Mouse (Mus musculus) bone marrow, adult 2 months (tissue): ENCODE measurements at regions not wholly inside any gene's neighbourhood (a gene's known extent, or its start where the extent isn't known, plus 50 kb on each side); places are given as distances from the start of the nearest gene placed in this dataset.

ENCODE experiments used
- CTCF ChIP-seq: fragments of 200-500 bp; IDR thresholded peaks from 2 replicates; pipeline ENCODE4 v1.5.1; 2011; ENCODE audit warnings: low read length, control low read depth; ENCODE audit not compliant: control insufficient read depth, insufficient read depth
- POLR2A ChIP-seq: fragments of 200-500 bp; IDR thresholded peaks from 2 replicates; pipeline ENCODE4 v1.6.1; 2011; ENCODE audit warnings: low read depth, mild to moderate bottlenecking, control low read depth, low read length, borderline replicate concordance; ENCODE audit not compliant: control insufficient read depth

DNA sequence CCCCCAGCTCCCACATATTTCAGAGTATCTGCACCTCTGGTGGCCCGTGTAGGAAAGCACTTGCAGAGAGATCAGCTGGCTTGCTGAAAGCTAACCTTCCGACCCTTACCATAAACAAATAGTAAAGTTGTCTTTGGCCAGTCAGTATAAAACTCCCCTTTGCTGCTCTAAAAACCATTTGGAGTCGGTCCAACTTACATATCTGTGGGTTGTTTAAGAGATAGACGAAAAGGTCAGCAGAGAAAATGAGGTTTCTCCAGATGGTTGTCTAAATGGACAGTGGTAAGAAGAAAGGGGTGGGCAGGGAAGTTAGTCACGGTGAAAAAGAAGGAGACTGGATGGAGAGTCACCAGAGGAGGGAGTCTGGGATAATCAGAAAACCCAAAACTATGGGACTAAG, 144.3 kb downstream of the Hibadh start:
- TF ChIP-seq CTCF (no peak), POLR2A (no peak)
